Mouse (Mus musculus) heart, postnatal 0 days (tissue): ENCODE data around the gene Sertad2.

Experiments used
- CTCF ChIP-seq: IDR thresholded peaks from 2 replicates; pipeline ENCODE4 v1.5.1; 2016; ENCODE audit warnings: antibody characterized with exemption, control low read depth, low read depth
- EP300 ChIP-seq: IDR thresholded peaks from 2 replicates; pipeline ENCODE4 v1.6.1; 2016; ENCODE audit warnings: antibody characterized with exemption, low read depth

DNA sequence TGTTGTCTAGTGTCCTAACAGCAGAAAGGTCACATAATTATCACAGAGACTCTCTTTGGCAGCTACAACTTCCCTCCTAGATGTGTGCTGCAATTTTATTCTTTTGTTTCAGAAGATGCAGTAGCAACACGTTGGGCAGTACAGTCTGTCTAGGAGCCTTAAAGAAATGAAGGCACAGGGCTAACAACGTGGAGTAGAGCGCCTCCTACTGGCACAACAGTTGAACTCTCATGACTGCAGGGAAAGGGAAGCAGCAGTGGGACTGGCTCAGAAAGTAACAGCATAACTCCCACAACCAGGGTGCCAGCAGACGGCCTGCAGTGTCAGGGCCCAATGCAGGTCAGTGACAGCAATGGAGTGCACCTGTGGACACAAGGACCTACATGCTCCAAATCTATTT lies 147.9 kb downstream of the Sertad2 start:
- TF ChIP-seq CTCF (peak; percentile 90), EP300 (no peak)
